Mouse (Mus musculus) hindbrain, embryonic 12.5 days (tissue): ENCODE results near the gene Noc3l. TPM values are rescaled to one million over a fixed set of nuclear protein-coding genes. Genes with fewer than 3 reads are reported as not detected.

ENCODE experiments used
- ATAC-seq: fragments of 200-750 bp; cut with Nextera tagmentation; 2 replicates; pipeline ENCODE4 v1.8.0; 2017; ENCODE audit warnings: moderate TSS enrichment; ENCODE audit not compliant: low FRiP score
- H3K27ac ChIP-seq: fragments of 300-500 bp; sonication (generic); 2 replicates; pipeline ENCODE4 v1.5.1; 2016; ENCODE audit warnings: mild to moderate bottlenecking
- H3K27me3 ChIP-seq: fragments of 300-500 bp; sonication (generic); 2 replicates; pipeline ENCODE4 v1.6.1; 2016; ENCODE audit warnings: mild to moderate bottlenecking
- H3K36me3 ChIP-seq: fragments of 300-500 bp; sonication (generic); 2 replicates; pipeline ENCODE4 v1.6.1; 2016; ENCODE audit warnings: mild to moderate bottlenecking
- H3K4me1 ChIP-seq: fragments of 300-500 bp; sonication (generic); 2 replicates; pipeline ENCODE4 v1.6.1; 2016
- H3K4me2 ChIP-seq: fragments of 300-500 bp; sonication (generic); replicated peaks from 2 replicates; pipeline ENCODE4 v1.6.1; 2016; ENCODE audit warnings: mild to moderate bottlenecking
- H3K4me3 ChIP-seq: fragments of 300-500 bp; sonication (generic); 2 replicates; pipeline ENCODE4 v1.5.1; 2016; ENCODE audit warnings: mild to moderate bottlenecking
- H3K9ac ChIP-seq: fragments of 300-500 bp; sonication (generic); 2 replicates; pipeline ENCODE4 v1.6.1; 2016; ENCODE audit warnings: mild to moderate bottlenecking, moderate library complexity
- H3K9me3 ChIP-seq: fragments of 300-500 bp; sonication (generic); replicated peaks from 2 replicates; pipeline ENCODE4 v1.6.1; 2016; ENCODE audit warnings: mild to moderate bottlenecking
- WGBS: fragments of 180-500 bp; shearing (Covaris S2); methylation state at CpG from one replicate; pipeline ENCODE4 v1.1.7; 2016; 5-methylcytosine and 5-hydroxymethylcytosine counted together
- polyA plus RNA-seq: library from polyadenylated mRNA; unstranded; fragments of >200 nt; fragmentation: Nextera tagmentation; extraction: Ambion mirVana; gene quantifications from 2 replicates; pipeline ENCODE4 v1.2.1, GENCODE M21; 2016

Noc3l gene
- 9.4 and 9.6 TPM in 2 replicates for polyA plus RNA-seq

DNA sequence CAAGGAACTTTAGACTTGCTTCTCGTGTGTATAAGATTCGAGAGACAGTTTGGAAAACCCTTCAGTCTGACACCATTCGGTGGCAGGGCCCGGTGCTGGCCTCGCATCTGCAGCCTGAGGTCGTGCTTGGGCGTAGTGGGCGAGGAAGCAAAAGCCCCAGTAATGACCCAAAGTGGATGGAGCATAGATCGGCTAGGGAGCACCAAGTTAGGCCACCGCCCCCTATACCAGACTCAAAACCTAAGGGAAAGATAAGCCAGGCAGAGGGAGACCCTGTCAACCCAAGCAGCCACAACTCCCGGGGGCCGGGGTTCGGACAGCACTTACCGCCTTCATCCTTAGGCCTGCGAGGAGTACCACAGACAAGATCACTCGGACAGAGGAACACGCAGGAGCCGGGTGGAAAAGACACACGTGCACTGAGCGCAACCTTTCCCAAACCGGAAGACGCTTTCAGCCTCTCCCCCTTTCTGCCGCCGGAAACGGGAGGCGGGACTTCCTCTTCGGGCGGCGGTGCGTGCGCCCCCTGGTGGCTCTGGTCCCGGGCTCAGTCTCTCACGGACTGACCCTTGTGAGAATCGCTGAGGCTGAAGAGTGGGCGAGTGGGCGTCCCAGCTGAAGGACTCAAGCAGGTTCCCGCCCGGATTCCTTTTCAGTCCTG lies at the start of gene Noc3l:
Noc3l (minus strand) TSS at position 472 of the 661 bp plus-strand sequence.
- WGBS, result under 1% methylated on average over 38 of the region's 38 CpGs
- Histone ChIP-seq H3K4me1 (peaks cover 13% of the 10 kb centered on the region), H3K36me3 (peaks cover 24% of the 10 kb centered on the region), H3K9me3 (no peaks in the 10 kb centered on the region), H3K4me3 (peak within 1 kb of the TSS; percentile 83), H3K27ac (peak within 1 kb of the TSS; percentile 64), H3K4me2 (peak within 1 kb of the TSS; percentile 93), H3K27me3 (no peaks in the 10 kb centered on the region), H3K9ac (peak within 1 kb of the TSS; percentile 85)
- peak; percentile 97 for ATAC-seq

DNA sequence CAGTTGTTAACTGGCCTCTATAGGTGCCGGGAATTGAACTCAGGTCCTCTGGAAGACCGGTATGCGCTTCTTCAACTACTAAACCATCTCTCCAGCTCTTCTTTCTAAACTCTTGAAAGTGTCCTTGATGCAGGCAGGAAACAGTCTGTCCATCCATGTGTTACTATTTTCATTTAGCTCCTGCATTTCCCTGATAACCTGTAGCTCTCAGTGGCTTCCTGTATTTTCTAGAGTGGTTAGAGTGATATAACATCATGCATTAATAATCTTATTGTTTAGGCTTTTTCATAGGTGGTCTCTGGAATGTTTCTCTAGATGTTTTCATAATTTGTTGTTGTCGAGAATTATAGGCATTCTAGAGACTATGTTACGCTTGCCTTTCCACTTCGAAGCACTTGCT lies 43.5 kb upstream of the Noc3l start:
- H3K27me3 ChIP-seq, result no peaks in the 10 kb centered on the region
- H3K9ac ChIP-seq, result no peak overlapping the region
- ATAC-seq, result no peak
- no peaks in the 10 kb centered on the region for H3K9me3 ChIP-seq
- no peaks in the 10 kb centered on the region for H3K4me1 ChIP-seq
- H3K4me2 ChIP-seq, result no peak overlapping the region
- H3K4me3 ChIP-seq, result no peak overlapping the region
- no peak overlapping the region for H3K27ac ChIP-seq
- 93% methylated on average over 6 of the region's 6 CpGs for WGBS
- no peaks in the 10 kb centered on the region for H3K36me3 ChIP-seq

DNA sequence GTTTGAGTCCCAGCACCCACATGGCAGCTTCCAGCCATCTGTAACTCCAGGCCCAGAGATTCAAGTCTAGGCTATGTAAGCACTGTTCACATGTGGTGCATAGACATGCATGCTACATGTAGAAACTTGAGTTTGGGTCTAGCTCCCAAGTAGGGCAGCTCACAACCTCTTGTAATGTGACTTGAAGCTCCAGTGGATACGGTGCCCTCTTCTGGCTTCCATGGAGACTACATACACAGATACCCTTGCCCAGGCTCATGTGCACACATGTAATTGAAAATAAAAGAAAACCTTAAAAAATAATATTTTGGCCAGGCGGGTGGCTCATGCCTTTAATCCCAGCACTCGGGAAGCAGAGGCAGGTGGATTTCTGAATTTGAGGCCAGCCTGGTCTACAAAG lies 39.2 kb upstream of the Noc3l start:
- H3K4me1 ChIP-seq, result no peaks in the 10 kb centered on the region
- H3K4me2 ChIP-seq, result no peak overlapping the region
- WGBS, result 95% methylated on average over 3 of the region's 3 CpGs
- H3K36me3 ChIP-seq, result no peaks in the 10 kb centered on the region
- no peak overlapping the region for H3K9ac ChIP-seq
- ATAC-seq, result no peak
- no peaks in the 10 kb centered on the region for H3K27me3 ChIP-seq
- H3K9me3 ChIP-seq, result no peaks in the 10 kb centered on the region
- H3K27ac ChIP-seq, result no peak overlapping the region
- no peak overlapping the region for H3K4me3 ChIP-seq

DNA sequence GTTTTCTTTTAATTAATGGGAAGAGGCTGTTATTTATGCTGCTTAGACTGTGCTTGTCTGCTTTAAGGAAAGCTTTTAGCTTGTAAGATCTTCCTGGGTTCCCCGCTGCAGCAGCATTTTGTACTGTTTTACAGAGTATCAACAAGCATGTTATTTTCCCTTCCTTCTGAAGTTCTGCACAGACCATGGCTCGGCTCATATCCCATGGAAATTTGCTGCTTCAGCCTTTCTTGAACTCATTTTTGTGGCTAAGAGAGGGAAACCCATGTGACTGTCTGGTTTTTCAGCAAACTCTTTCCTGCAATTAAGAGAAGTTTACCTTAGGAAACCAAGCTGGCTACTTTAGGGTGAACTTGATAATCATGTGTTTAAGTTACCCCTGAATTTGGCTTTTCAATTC lies 27.3 kb upstream of the Noc3l start:
- 75% methylated on average over 2 of the region's 2 CpGs for WGBS
- no peak for ATAC-seq
- H3K27ac ChIP-seq, result no peak overlapping the region
- no peaks in the 10 kb centered on the region for H3K9me3 ChIP-seq
- no peak overlapping the region for H3K9ac ChIP-seq
- no peak overlapping the region for H3K4me2 ChIP-seq
- no peaks in the 10 kb centered on the region for H3K36me3 ChIP-seq
- H3K4me1 ChIP-seq, result no peaks in the 10 kb centered on the region
- H3K4me3 ChIP-seq, result no peak overlapping the region
- H3K27me3 ChIP-seq, result no peaks in the 10 kb centered on the region

DNA sequence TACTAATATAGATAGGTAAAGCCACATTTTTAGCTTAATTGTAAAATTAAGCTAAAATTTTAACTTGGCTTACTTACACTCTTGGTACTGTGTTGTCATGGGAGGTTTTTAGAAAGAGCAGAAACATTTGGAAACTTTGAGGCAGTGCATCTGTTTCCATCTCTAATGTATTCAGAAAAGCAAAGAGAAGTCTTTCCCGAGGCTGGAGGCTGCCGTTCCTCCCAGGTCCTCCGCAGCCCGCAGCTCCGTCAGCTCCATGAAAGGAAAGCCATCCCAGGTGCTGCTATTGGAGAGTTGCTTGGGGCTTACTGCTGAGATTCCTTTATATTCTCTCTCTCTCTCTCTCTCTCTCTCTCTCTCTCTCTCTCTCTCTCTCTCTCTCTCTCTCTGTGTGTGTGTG lies 25.8 kb upstream of the Noc3l start:
- H3K9ac ChIP-seq, result no peak overlapping the region
- no peaks in the 10 kb centered on the region for H3K36me3 ChIP-seq
- WGBS, result 67% methylated on average over 5 of the region's 5 CpGs
- no peak for ATAC-seq
- H3K27ac ChIP-seq, result no peak overlapping the region
- no peaks in the 10 kb centered on the region for H3K27me3 ChIP-seq
- H3K9me3 ChIP-seq, result no peaks in the 10 kb centered on the region
- no peak overlapping the region for H3K4me2 ChIP-seq
- no peak overlapping the region for H3K4me3 ChIP-seq
- no peaks in the 10 kb centered on the region for H3K4me1 ChIP-seq

DNA sequence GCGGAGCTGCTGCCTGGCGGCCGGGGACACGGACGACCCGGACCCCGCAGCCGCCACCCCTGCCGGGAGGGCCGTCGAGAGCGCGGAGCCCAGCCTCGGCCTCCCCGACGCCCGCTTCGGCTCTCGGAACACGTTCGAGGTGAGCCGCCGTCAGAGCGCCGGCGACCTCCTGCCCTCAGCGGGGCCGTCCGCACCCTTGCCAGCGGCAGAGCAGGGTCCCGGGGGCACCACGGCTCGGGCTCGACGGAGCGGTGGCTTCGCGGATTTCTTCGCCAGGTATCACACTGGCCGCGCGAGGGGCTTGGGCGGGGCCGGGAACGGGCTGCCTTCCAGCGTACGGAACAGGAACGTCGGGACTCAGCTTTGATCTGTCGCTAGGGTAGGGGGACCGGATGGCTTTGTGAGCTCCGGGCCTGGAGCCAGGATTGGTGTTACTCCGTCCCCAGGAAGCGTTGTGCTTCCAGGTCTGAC lies 18.2 kb upstream of the Noc3l start:
- H3K9me3 ChIP-seq, result no peaks in the 10 kb centered on the region
- no peaks in the 10 kb centered on the region for H3K36me3 ChIP-seq
- H3K9ac ChIP-seq, result peak overlapping the region; percentile 87
- peak; percentile 59 for ATAC-seq
- H3K4me1 ChIP-seq, result peaks cover 6% of the 10 kb centered on the region; the same call in 1 of the 2 replicates
- under 1% methylated on average over 51 of the region's 54 CpGs for WGBS
- peak overlapping the region; percentile 92 for H3K27ac ChIP-seq
- H3K4me3 ChIP-seq, result peak overlapping the region; percentile 89
- no peaks in the 10 kb centered on the region for H3K27me3 ChIP-seq
- H3K4me2 ChIP-seq, result peak overlapping the region; percentile 60

DNA sequence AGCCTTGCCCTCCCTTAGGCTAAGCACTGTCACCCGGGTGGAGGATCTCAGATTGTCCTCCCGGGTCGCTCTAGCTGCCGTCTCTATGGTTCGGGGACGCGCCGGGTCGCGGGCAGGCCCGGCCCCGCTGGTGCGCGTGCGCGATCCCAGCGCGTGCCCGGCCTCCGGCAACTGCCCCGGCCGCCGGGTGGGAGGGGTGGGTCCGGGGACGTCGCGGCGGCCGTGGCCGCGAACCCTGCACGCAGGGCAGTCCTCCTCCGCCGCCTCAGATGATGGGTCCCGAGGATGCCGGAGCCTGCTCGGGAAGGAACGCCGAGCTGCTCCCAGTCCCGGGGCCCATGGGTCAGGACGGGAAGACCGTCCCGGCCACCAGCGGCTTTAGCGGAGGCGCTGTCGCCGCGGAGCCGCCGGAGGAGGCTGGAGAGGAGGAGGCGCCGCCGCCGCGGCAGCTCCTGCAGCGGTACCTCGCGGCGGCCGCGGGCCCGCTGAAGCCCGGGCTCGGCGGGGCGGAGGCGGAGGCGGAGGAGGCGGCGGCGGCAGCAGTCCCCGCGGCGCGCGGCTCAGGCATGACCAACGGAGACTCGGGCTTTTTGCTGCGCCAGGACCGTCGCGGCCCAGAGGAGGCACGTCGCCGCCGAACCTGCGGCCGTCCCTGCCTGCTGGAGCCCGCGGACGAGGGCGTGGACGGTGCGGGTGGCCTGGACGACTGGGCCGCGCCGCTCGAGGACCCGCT lies 17.6 kb upstream of the Noc3l start, which contains the start of gene Tbc1d12:
Tbc1d12 (plus strand) TSS at position 142 of the 733 bp plus-strand sequence.
- no peaks in the 10 kb centered on the region for H3K9me3 ChIP-seq
- H3K36me3 ChIP-seq, result no peaks in the 10 kb centered on the region
- H3K4me2 ChIP-seq, result peak within 1 kb of the TSS; percentile 60
- peak within 1 kb of the TSS; percentile 89 for H3K4me3 ChIP-seq
- peak within 1 kb of the TSS; percentile 92 for H3K27ac ChIP-seq
- H3K9ac ChIP-seq, result peak within 1 kb of the TSS; percentile 87
- under 1% methylated on average over 90 of the region's 101 CpGs for WGBS
- ATAC-seq, result peak; percentile 93
- no peaks in the 10 kb centered on the region for H3K27me3 ChIP-seq
- peaks cover 6% of the 10 kb centered on the region; the same call in 1 of the 2 replicates for H3K4me1 ChIP-seq

DNA sequence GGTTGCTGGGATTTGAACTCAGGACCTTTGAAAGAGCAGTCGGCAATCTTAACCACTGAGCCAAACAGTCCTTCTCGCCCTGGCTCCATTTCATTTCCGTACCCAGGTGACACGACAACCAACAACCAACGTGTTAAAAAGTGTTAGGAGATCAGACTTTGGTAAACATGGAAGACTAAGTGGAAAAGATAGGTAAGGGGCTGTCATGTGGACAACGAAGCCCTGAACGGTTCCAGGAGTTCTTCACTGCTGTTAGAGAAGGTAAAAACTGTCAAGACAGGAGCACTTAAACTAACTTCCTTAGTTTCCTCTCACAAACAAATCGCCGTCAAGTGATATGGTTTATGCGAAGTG lies 17.0 kb upstream of the Noc3l start:
- Histone ChIP-seq H3K27me3 (no peaks in the 10 kb centered on the region), H3K4me1 (peaks cover 6% of the 10 kb centered on the region; the same call in 1 of the 2 replicates), H3K4me3 (peak overlapping the region; percentile 89), H3K27ac (no peak overlapping the region; the same call in 1 of the 2 replicates), H3K9me3 (no peaks in the 10 kb centered on the region), H3K9ac (peak overlapping the region; percentile 87; the same call in 1 of the 2 replicates), H3K36me3 (no peaks in the 10 kb centered on the region), H3K4me2 (peak overlapping the region; percentile 60)
- peak; percentile 29 for ATAC-seq
- 26% methylated on average over 10 of the region's 10 CpGs for WGBS

DNA sequence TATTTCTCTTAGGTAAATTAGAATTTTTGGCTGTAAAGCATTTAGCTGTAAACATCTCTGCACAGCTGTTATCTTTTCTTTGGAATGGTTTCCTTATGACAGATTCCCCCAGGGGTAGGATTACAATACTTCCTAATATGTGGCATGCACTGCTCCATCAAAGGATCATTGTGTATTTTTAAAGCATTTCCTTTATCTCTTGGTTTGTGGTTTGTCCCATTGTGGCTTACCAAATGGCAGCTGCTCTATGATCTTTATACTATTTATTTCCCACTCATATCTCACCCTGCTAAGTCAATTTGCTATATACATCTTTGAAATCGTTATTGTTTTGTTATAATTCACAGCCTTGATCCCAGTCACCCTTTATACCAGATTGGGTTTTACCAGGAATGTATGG lies 14.2 kb upstream of the Noc3l start:
- Histone ChIP-seq H3K4me2 (no peak overlapping the region), H3K27ac (no peak overlapping the region), H3K36me3 (no peaks in the 10 kb centered on the region), H3K27me3 (no peaks in the 10 kb centered on the region), H3K9me3 (no peaks in the 10 kb centered on the region), H3K4me1 (peaks cover 3% of the 10 kb centered on the region; the same call in 1 of the 2 replicates), H3K9ac (no peak overlapping the region), H3K4me3 (no peak overlapping the region)
- WGBS, result 60% methylated on average over 1 of the region's 1 CpGs
- ATAC-seq, result no peak

DNA sequence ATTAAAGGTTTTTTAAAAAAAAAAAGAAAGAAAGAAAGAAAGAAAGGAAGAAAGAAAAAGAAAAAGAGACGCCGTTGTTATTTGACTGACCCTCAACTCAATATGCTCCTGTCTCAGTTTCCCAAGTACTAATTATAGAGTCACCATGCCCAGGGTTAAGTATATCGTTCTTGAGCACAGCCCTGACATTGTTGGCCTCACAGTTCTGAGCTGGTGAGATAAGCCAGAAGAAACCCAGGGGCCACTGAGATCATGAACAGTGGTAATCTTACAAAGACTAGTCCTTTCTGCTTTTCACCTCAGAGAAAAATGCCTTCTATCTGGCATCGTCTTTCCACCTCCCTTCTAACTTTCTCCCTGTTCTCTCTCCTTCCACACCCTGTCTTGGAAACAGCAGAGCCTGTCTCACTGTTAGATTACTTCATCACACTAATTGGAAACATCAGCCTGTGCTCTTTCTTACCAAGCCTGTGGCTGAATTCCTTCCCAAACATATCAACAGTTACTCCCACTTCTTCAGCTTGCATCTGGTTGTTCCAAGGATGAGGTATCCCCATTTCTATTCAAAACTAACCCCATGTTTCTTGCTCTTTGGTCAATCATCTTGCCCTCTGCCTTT lies 1.3 kb upstream of the Noc3l start:
- Histone ChIP-seq H3K4me2 (no peak overlapping the region), H3K27me3 (no peaks in the 10 kb centered on the region), H3K9ac (no peak overlapping the region), H3K36me3 (peaks cover 10% of the 10 kb centered on the region), H3K27ac (no peak overlapping the region), H3K9me3 (no peaks in the 10 kb centered on the region), H3K4me3 (no peak overlapping the region), H3K4me1 (peaks cover 13% of the 10 kb centered on the region)
- 91% methylated on average over 4 of the region's 4 CpGs for WGBS
- ATAC-seq, result no peak

DNA sequence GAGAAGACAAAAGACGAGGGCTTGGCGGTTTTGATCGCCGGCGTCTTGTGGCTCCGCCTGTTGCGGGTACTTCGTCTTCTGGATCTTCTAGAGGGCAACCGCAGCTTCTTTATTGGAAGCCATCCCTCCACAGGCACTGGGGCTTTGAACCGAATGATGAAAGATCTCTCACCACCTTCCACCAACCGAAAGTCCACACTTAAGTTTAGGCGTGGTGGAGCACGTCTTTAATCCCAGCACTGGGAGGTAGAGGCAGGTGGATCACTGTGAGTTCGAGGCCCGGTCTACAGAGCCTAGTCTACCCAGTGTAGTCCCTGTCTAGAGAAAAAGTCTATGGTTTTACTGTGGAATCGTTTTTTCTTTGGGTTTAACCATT lies 378 bp upstream of the Noc3l start:
- Histone ChIP-seq H3K36me3 (peaks cover 18% of the 10 kb centered on the region), H3K9ac (peak overlapping the region; percentile 85), H3K27ac (peak overlapping the region; percentile 64), H3K4me3 (peak overlapping the region; percentile 83), H3K27me3 (no peaks in the 10 kb centered on the region), H3K4me1 (peaks cover 13% of the 10 kb centered on the region), H3K4me2 (peak overlapping the region; percentile 93), H3K9me3 (no peaks in the 10 kb centered on the region)
- peak; percentile 78 for ATAC-seq
- WGBS, result 15% methylated on average over 16 of the region's 16 CpGs

DNA sequence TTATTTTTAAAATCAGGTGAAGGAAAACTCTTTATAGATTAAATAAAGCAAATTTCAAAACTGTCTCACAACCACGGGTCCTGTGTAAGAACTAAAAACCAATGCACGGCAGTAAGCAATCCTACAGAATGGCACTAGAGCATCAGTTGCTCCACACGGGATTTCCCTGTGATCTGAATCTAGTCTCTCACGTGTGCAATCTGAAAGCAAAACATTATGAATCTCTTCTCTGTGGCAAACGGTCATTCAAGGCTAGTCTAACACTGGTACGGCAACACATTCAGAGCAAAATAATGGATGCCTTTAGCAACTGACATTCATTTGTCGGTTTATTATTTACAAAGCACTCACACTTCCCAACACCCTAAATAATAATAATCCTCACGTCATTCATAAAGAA lies 846 bp downstream of the Noc3l start:
- Histone ChIP-seq H3K27ac (no peak overlapping the region), H3K9ac (peak overlapping the region; percentile 85), H3K4me1 (peaks cover 13% of the 10 kb centered on the region), H3K9me3 (no peaks in the 10 kb centered on the region), H3K36me3 (peaks cover 27% of the 10 kb centered on the region), H3K4me3 (peak overlapping the region; percentile 83), H3K4me2 (peak overlapping the region; percentile 93), H3K27me3 (no peaks in the 10 kb centered on the region)
- no peak for ATAC-seq
- WGBS, result 44% methylated on average over 8 of the region's 8 CpGs
